Comparison of ENCODE assay signal across 24 mouse cellular contexts in the genomic region with DNA sequence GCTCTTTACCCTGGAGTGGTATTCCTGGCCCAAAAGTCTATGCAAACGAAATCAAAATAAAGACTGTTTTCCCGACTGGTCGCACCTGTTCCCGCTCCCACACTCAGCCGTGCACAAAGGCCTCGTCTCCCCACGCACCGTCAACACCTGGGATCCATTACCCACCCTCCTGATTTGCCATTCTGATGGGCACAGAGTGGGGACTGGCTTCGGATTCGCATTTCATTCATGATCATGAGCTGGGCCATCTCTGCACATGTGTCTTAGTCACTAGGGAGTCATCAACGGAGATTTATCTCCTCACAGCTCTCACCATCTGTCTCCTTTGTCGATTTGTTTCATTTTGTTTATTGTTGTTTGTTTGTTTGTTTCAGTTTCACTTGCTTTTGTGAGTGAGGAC. TPM values are rescaled to one million over a fixed set of nuclear protein-coding genes. Genes with fewer than 3 reads are reported as not detected.
DNase-seq lines count a peak whose midpoint lies in the region; ATAC-seq lines count a peak whose summit lies in the region.
"Had no signal": no experiment of that assay in that cellular context is flagged by ENCODE, and none has a peak within 500 bp of the region (broad histone marks: within the 10 kb centered on the region; RNA-seq: fewer than 3 reads in every experiment).

No protein-coding gene starts in this region.

- WGBS in hindbrain, embryonic 12.5 days = 62% methylated on average over 12 of the region's 12 CpGs
- 83% methylated on average over 12 of the region's 12 CpGs for WGBS in hindbrain, embryonic 10.5 days
- WGBS in neural tube, embryonic 12.5 days = 59% methylated on average over 12 of the region's 12 CpGs
- WGBS in neural tube, embryonic 14.5 days = 34% methylated on average over 12 of the region's 12 CpGs
- WGBS in kidney, embryonic 14.5 days = 69% methylated on average over 12 of the region's 12 CpGs

- H3K27me3 ChIP-seq in hindbrain, embryonic 12.5 days = 0 out of 2 replicates have a peak, but pooled peaks cover 2% of the 10 kb centered on the region
- no peaks in the 10 kb centered on the region for H3K27me3 ChIP-seq in hindbrain, embryonic 10.5 days (ENCODE audit: insufficient read depth, poor library complexity, severe bottlenecking)
- no peaks in the 10 kb centered on the region for H3K27me3 ChIP-seq in neural tube, embryonic 12.5 days (replicated peaks)
- H3K27me3 ChIP-seq in neural tube, embryonic 14.5 days (ENCODE audit: control insufficient read depth, insufficient read depth, low read length) = no peaks in the 10 kb centered on the region
- no peaks in the 10 kb centered on the region for H3K27me3 ChIP-seq in kidney, embryonic 14.5 days (ENCODE audit: control insufficient read depth, insufficient read depth, low read length)
- H3K27me3 ChIP-seq: embryonic facial prominence, embryonic 12.5 days; embryonic facial prominence, embryonic 15.5 days; heart, embryonic 13.5 days; hindbrain, embryonic 15.5 days had no signal

- H3K4me3 ChIP-seq in hindbrain, embryonic 12.5 days = no peak overlapping the region
- H3K4me3 ChIP-seq in hindbrain, embryonic 10.5 days = no peak overlapping the region
- H3K4me3 ChIP-seq in neural tube, embryonic 12.5 days = no peak overlapping the region
- H3K4me3 ChIP-seq in neural tube, embryonic 14.5 days (ENCODE audit: low read depth, low read length) = no peak overlapping the region
- no peak overlapping the region for H3K4me3 ChIP-seq in kidney, embryonic 14.5 days (ENCODE audit: low read length)
- H3K4me3 ChIP-seq: embryonic facial prominence, embryonic 12.5 days; embryonic facial prominence, embryonic 15.5 days; forebrain, embryonic 12.5 days; heart, embryonic 10.5 days; heart, embryonic 13.5 days; hindbrain, embryonic 15.5 days had no signal

- H3K27ac ChIP-seq in hindbrain, embryonic 12.5 days = no peak overlapping the region
- no peak overlapping the region for H3K27ac ChIP-seq in hindbrain, embryonic 10.5 days
- H3K27ac ChIP-seq in neural tube, embryonic 12.5 days = no peak overlapping the region
- H3K27ac ChIP-seq in neural tube, embryonic 14.5 days (ENCODE audit: low read depth, low read length) = no peak overlapping the region
- H3K27ac ChIP-seq in kidney, embryonic 14.5 days (ENCODE audit: low read depth, low read length) = no peak overlapping the region
- H3K27ac ChIP-seq: embryonic facial prominence, embryonic 12.5 days; embryonic facial prominence, embryonic 15.5 days; forebrain, embryonic 12.5 days; heart, embryonic 10.5 days; heart, embryonic 13.5 days; hindbrain, embryonic 15.5 days had no signal

- no peak overlapping the region for H3K4me2 ChIP-seq in hindbrain, embryonic 12.5 days (replicated peaks)
- no peak overlapping the region for H3K4me2 ChIP-seq in neural tube, embryonic 12.5 days (replicated peaks)
- no peak overlapping the region for H3K4me2 ChIP-seq in neural tube, embryonic 14.5 days (ENCODE audit: low read depth, low read length)
- no peak overlapping the region for H3K4me2 ChIP-seq in kidney, embryonic 14.5 days (replicated peaks; ENCODE audit: low read depth, low read length)
- H3K4me2 ChIP-seq: embryonic facial prominence, embryonic 12.5 days; embryonic facial prominence, embryonic 15.5 days; forebrain, embryonic 12.5 days; heart, embryonic 13.5 days; hindbrain, embryonic 15.5 days had no signal

- no peak for DNase-seq in hindbrain, embryonic 10.5 days (ENCODE audit: low spot score)
- DNase-seq in neural tube, embryonic 10.5 days (ENCODE audit: extremely low spot score, low spot score) = no peak
- DNase-seq: adrenal gland, adult 2 months; adrenal gland, postnatal 14 days; cerebellum, adult 11 months; cerebellum, adult 2 months; cerebellum, adult 9-11 months; cerebellum, postnatal 25 days; gastrocnemius, postnatal 10 days; heart, adult 18-20 months; heart, postnatal 14 days; heart, postnatal 4 days had no signal

- no peaks in the 10 kb centered on the region for H3K4me1 ChIP-seq in hindbrain, embryonic 12.5 days
- peaks cover 6% of the 10 kb centered on the region; the same call in 1 of the 2 replicates for H3K4me1 ChIP-seq in hindbrain, embryonic 10.5 days (replicated peaks)
- peaks cover 2% of the 10 kb centered on the region; the same call in 1 of the 2 replicates for H3K4me1 ChIP-seq in neural tube, embryonic 12.5 days
- no peaks in the 10 kb centered on the region for H3K4me1 ChIP-seq in neural tube, embryonic 14.5 days (ENCODE audit: control insufficient read depth, insufficient read depth, low read length)
- H3K4me1 ChIP-seq in kidney, embryonic 14.5 days (ENCODE audit: control insufficient read depth, insufficient read depth, low read length) = no peaks in the 10 kb centered on the region
- H3K4me1 ChIP-seq: embryonic facial prominence, embryonic 12.5 days; embryonic facial prominence, embryonic 15.5 days; forebrain, embryonic 12.5 days; heart, embryonic 10.5 days; heart, embryonic 13.5 days; hindbrain, embryonic 15.5 days had no signal

- H3K9me3 ChIP-seq in hindbrain, embryonic 12.5 days (replicated peaks) = peaks cover under 1% of the 10 kb centered on the region; the same call in 1 of the 2 replicates
- no peaks in the 10 kb centered on the region for H3K9me3 ChIP-seq in hindbrain, embryonic 10.5 days
- H3K9me3 ChIP-seq in neural tube, embryonic 12.5 days = 0 out of 2 replicates have a peak, but pooled peaks cover under 1% of the 10 kb centered on the region
- no peaks in the 10 kb centered on the region for H3K9me3 ChIP-seq in neural tube, embryonic 14.5 days (ENCODE audit: control insufficient read depth, low read length)
- no peaks in the 10 kb centered on the region for H3K9me3 ChIP-seq in kidney, embryonic 14.5 days (ENCODE audit: control insufficient read depth, low read length)
- H3K9me3 ChIP-seq: embryonic facial prominence, embryonic 12.5 days; embryonic facial prominence, embryonic 15.5 days; forebrain, embryonic 12.5 days; heart, embryonic 10.5 days; heart, embryonic 13.5 days; hindbrain, embryonic 15.5 days had no signal

- ATAC-seq in hindbrain, embryonic 12.5 days (ENCODE audit: low FRiP score) = peak; percentile 22; the same call in 1 of the 2 replicates
- peak; percentile 71 for ATAC-seq in neural tube, embryonic 12.5 days (ENCODE audit: low FRiP score, low read depth)
- peak; percentile 79 for ATAC-seq in neural tube, embryonic 14.5 days (ENCODE audit: low read depth)
- no peak for ATAC-seq in kidney, embryonic 14.5 days (ENCODE audit: low FRiP score, low TSS enrichment)
- ATAC-seq: CD4-positive, CD25-positive, alpha-beta regulatory T cell, adult 4 months; forebrain, embryonic 16.5 days had no signal

- no peaks in the 10 kb centered on the region for H3K36me3 ChIP-seq in hindbrain, embryonic 12.5 days
- no peaks in the 10 kb centered on the region for H3K36me3 ChIP-seq in hindbrain, embryonic 10.5 days
- no peaks in the 10 kb centered on the region for H3K36me3 ChIP-seq in neural tube, embryonic 12.5 days
- no peaks in the 10 kb centered on the region for H3K36me3 ChIP-seq in neural tube, embryonic 14.5 days (ENCODE audit: control insufficient read depth, insufficient read depth, low read length)
- H3K36me3 ChIP-seq in kidney, embryonic 14.5 days (ENCODE audit: control insufficient read depth, insufficient read depth, low read length) = no peaks in the 10 kb centered on the region
- H3K36me3 ChIP-seq: embryonic facial prominence, embryonic 12.5 days; embryonic facial prominence, embryonic 15.5 days; forebrain, embryonic 12.5 days; heart, embryonic 10.5 days; heart, embryonic 13.5 days; hindbrain, embryonic 15.5 days had no signal

- no peak overlapping the region for H3K9ac ChIP-seq in hindbrain, embryonic 12.5 days
- no peak overlapping the region for H3K9ac ChIP-seq in neural tube, embryonic 12.5 days
- no peak overlapping the region for H3K9ac ChIP-seq in neural tube, embryonic 14.5 days (replicated peaks; ENCODE audit: low read depth, low read length)
- no peak overlapping the region for H3K9ac ChIP-seq in kidney, embryonic 14.5 days (ENCODE audit: low read depth, low read length)
- H3K9ac ChIP-seq: embryonic facial prominence, embryonic 12.5 days; embryonic facial prominence, embryonic 15.5 days; forebrain, embryonic 12.5 days; heart, embryonic 13.5 days; hindbrain, embryonic 15.5 days had no signal

RNA-seq across cellular contexts. Expression of gene Inhbb, which starts 54.5 kb away (rescaled TPM):
- polyA plus RNA-seq in hindbrain, embryonic 12.5 days (2016; fragmentation: Nextera tagmentation; extraction: Ambion mirVana) = 2.1 TPM in 2 replicates
- polyA plus RNA-seq in hindbrain, embryonic 10.5 days (2016; fragmentation: Nextera tagmentation; extraction: Ambion mirVana) = 0.14 and 0.31 TPM in 2 replicates
- 2.1 and 3.0 TPM in 2 replicates for polyA plus RNA-seq in neural tube, embryonic 12.5 days (2016; fragmentation: Nextera tagmentation; extraction: Ambion mirVana)
- polyA plus RNA-seq in neural tube, embryonic 14.5 days (2014; fragmentation: Nextera tagmentation; extraction: Ambion mirVana) = 2.4 and 2.7 TPM in 2 replicates
- polyA plus RNA-seq in kidney, embryonic 14.5 days (2014; fragmentation: Nextera tagmentation; extraction: Ambion mirVana) = 0.16 TPM in 2 replicates
- polyA plus RNA-seq: CD4-positive, CD25-positive, alpha-beta regulatory T cell, adult 4 months had no signal
